Mouse (Mus musculus) myocyte (in vitro differentiated cells): ENCODE results near the gene Irf2.

Source experiments
- CEBPB ChIP-seq: IDR thresholded peaks from 2 replicates; pipeline ENCODE4 v1.6.1; 2011; ENCODE audit warnings: mild to moderate bottlenecking, moderate library complexity; ENCODE audit not compliant: poor library complexity, insufficient read depth, severe bottlenecking
- MAX ChIP-seq: IDR thresholded peaks from one replicate; pipeline ENCODE4 v1.6.1; 2011; ENCODE audit warnings: low read depth, mild to moderate bottlenecking, control low read depth
- MYOD1 ChIP-seq, 3 experiments: IDR thresholded peaks; one replicate each; pipeline ENCODE4 v1.6.1; 2011; ENCODE audit warnings: control low read depth in 2 of 3, low read depth in 2 of 3, mild to moderate bottlenecking in 2 of 3, moderate library complexity in 1 of 3; ENCODE audit not compliant: insufficient read length in 2 of 3, control insufficient read depth in 1 of 3
- POLR2A ChIP-seq: IDR thresholded peaks from one replicate; pipeline ENCODE4 v1.6.1; 2011; ENCODE audit warnings: low read depth, mild to moderate bottlenecking, control low read depth, moderate library complexity; ENCODE audit not compliant: insufficient read length
- POLR2AphosphoS2 ChIP-seq: IDR thresholded peaks from one replicate; pipeline ENCODE4 v1.6.1; 2011; ENCODE audit warnings: low read depth, control low read depth; ENCODE audit not compliant: insufficient read length
- TCF12 ChIP-seq: IDR thresholded peaks from one replicate; pipeline ENCODE4 v1.6.1; 2011; ENCODE audit warnings: mild to moderate bottlenecking, control low read depth; ENCODE audit not compliant: poor library complexity, insufficient read depth, severe bottlenecking

DNA sequence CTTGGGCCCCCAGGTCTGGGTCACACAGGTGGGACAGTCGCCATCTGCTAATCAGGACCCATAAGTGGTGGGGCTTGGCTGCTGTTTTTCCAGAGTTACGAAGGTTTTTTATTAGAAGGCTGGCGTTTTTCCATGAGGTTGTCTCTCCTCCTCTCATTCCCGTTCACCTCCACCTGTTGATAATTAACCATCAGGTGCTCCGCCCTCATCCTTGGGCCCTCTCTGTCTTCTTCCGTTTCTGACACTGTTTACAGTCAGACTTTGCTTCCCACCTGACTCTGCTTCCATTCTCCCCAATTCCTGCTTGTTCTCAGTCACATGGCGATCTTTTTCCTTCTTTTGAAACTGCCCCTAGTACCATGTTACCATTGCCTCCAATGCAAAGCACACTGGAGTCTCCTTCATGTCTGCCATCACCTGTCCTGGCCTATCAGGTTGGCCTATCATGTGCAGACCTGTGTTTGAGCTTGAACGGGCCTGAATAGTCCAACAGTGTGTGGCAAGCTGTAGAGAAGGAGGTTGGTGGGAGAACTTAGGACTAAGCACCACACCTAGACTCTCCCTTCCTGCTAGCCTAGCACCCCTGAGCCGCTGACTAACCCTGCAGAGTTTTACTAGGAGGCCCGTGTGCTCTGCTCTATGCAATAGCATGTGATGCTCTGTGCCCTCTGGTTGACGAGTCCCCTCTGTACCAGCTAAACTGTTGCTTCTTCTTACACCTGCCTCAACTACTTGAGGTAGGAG lies 90.8 kb downstream of the Irf2 start:
- no peak for TF ChIP-seq MYOD1 (IDR thresholded peaks at IDR 0.05; ENCODE audit: control insufficient read depth in 1 of 3, insufficient read length in 2 of 3, low read depth in 2 of 3)
- no peak for TF ChIP-seq CEBPB
- no peak for TF ChIP-seq TCF12
- TF ChIP-seq POLR2A = no peak
- TF ChIP-seq POLR2AphosphoS2 = no peak
- no peak for TF ChIP-seq MAX
